Mouse (Mus musculus) CH12.LX (cell line): ENCODE data around the gene Dtx1. TPM values are rescaled to one million over a fixed set of nuclear protein-coding genes. Genes with fewer than 3 reads are reported as not detected.

Experiments
- DNase-seq: peaks from one replicate; pipeline ENCODE4 v3.0.0-alpha.2; 2013; ENCODE audit errors: extremely low read depth
- H3K27ac ChIP-seq: 2 replicates; pipeline ENCODE4 v1.5.1; 2012; ENCODE audit warnings: low read depth, mild to moderate bottlenecking, control low read depth, moderate library complexity; ENCODE audit not compliant: insufficient read depth
- H3K27me3 ChIP-seq: replicated peaks from 2 replicates; pipeline ENCODE3; 2012; ENCODE audit warnings: inconsistent platforms
- H3K36me3 ChIP-seq, 2 experiments: replicated peaks in 1 of 2; 2 replicates each; pipeline versions ENCODE3 to v1.6.1; 2012; ENCODE audit warnings: inconsistent platforms in 1 of 2, low read length in 1 of 2, mild to moderate bottlenecking in 1 of 2, mixed read lengths in 1 of 2, moderate library complexity in 1 of 2; ENCODE audit not compliant: control insufficient read depth in 1 of 2, insufficient read depth in 1 of 2
- H3K4me1 ChIP-seq, 2 experiments: 2 replicates each; pipeline ENCODE4 v1.6.1; 2012; ENCODE audit warnings: inconsistent platforms in 1 of 2, moderate library complexity in 1 of 2; ENCODE audit not compliant: insufficient read depth in 2 of 2, control insufficient read depth in 1 of 2
- H3K4me2 ChIP-seq: 2 replicates; pipeline ENCODE4 v1.6.1; 2012; ENCODE audit warnings: low read depth, mild to moderate bottlenecking, control low read depth; ENCODE audit not compliant: poor library complexity, insufficient read depth, severe bottlenecking
- H3K4me3 ChIP-seq, 3 experiments: fragments of 150-350 bp in 1 of 3; sonication (generic) in 1 of 3; replicated peaks in 1 of 3; 2 replicates each; pipeline versions ENCODE3 to v1.5.1; 2011 to 2012; ENCODE audit warnings: low read depth in 2 of 3, low read length in 2 of 3, mild to moderate bottlenecking in 2 of 3, moderate library complexity in 2 of 3, control low read depth in 1 of 3, improper control_type of control experiment in 1 of 3, inconsistent platforms in 1 of 3, mixed read lengths in 1 of 3; ENCODE audit not compliant: poor library complexity in 1 of 3
- H3K79me2 ChIP-seq: replicated peaks from 2 replicates; pipeline ENCODE4 v1.6.1; 2012; ENCODE audit warnings: mild to moderate bottlenecking, moderate library complexity; ENCODE audit not compliant: control insufficient read depth, poor library complexity, insufficient read depth, severe bottlenecking; ENCODE audit errors: extremely low read depth
- H3K9ac ChIP-seq: 2 replicates; pipeline ENCODE4 v1.6.1; 2012; ENCODE audit warnings: low read depth, mild to moderate bottlenecking, control low read depth, moderate library complexity; ENCODE audit not compliant: insufficient read depth
- H3K9me3 ChIP-seq: replicated peaks from 2 replicates; pipeline ENCODE3; 2012; ENCODE audit warnings: low read length, inconsistent platforms, mixed read lengths
- BHLHE40 ChIP-seq: IDR thresholded peaks from 2 replicates; pipeline ENCODE4 v1.6.1; 2011; ENCODE audit warnings: mild to moderate bottlenecking, low read depth, low read length, improper control_type of control experiment
- CHD1 ChIP-seq: IDR thresholded peaks from 2 replicates; pipeline ENCODE4 v1.6.1; 2012; ENCODE audit warnings: low read depth, low read length, improper control_type of control experiment, inconsistent platforms
- CHD2 ChIP-seq: IDR thresholded peaks from 2 replicates; pipeline ENCODE4 v1.6.1; 2011; ENCODE audit warnings: low read length, improper control_type of control experiment
- CTCF ChIP-seq, 2 experiments: IDR thresholded peaks in 1 of 2; conservative IDR thresholded peaks in 1 of 2; 2 replicates each; pipeline ENCODE4 v1.5.1; 2011 to 2012; ENCODE audit warnings: low read depth in 2 of 2, low read length in 2 of 2, improper control_type of control experiment in 1 of 2, inconsistent platforms in 1 of 2, mild to moderate bottlenecking in 1 of 2, moderate library complexity in 1 of 2
- E2F4 ChIP-seq: IDR thresholded peaks from 2 replicates; pipeline ENCODE4 v1.6.1; 2011; ENCODE audit warnings: low read depth, low read length, improper control_type of control experiment; ENCODE audit not compliant: insufficient replicate concordance
- ELF1 ChIP-seq: IDR thresholded peaks from 2 replicates; pipeline ENCODE4 v1.6.1; 2014; ENCODE audit warnings: low read depth, mild to moderate bottlenecking, inconsistent platforms, low read length, improper control_type of control experiment
- GABPA ChIP-seq: IDR thresholded peaks from 2 replicates; pipeline ENCODE4 v1.6.1; 2012; ENCODE audit warnings: low read depth, low read length, improper control_type of control experiment, inconsistent platforms; ENCODE audit not compliant: insufficient replicate concordance
- HCFC1 ChIP-seq: IDR thresholded peaks from 2 replicates; pipeline ENCODE4 v1.6.1; 2012; ENCODE audit warnings: low read depth, mild to moderate bottlenecking, inconsistent platforms, low read length, improper control_type of control experiment
- IRF4 ChIP-seq: IDR thresholded peaks from 2 replicates; pipeline ENCODE4 v1.6.1; 2014; ENCODE audit warnings: low read depth, mild to moderate bottlenecking, inconsistent platforms, low read length, improper control_type of control experiment
- JUND ChIP-seq: conservative IDR thresholded peaks from 2 replicates; pipeline ENCODE4 v1.6.1; 2011; ENCODE audit warnings: low read depth, low read length, improper control_type of control experiment
- KAT2A ChIP-seq: IDR thresholded peaks from 2 replicates; pipeline ENCODE4 v1.6.1; 2012; ENCODE audit warnings: low read length, improper control_type of control experiment, inconsistent platforms; ENCODE audit not compliant: insufficient replicate concordance
- MAFK ChIP-seq: IDR thresholded peaks from 2 replicates; pipeline ENCODE4 v1.6.1; 2011; ENCODE audit warnings: low read length, improper control_type of control experiment; ENCODE audit not compliant: insufficient replicate concordance
- MXI1 ChIP-seq: IDR thresholded peaks from 2 replicates; pipeline ENCODE4 v1.6.1; 2011; ENCODE audit warnings: mild to moderate bottlenecking, low read depth, low read length, improper control_type of control experiment
- MYC ChIP-seq: IDR thresholded peaks from 2 replicates; pipeline ENCODE4 v1.6.1; 2011; ENCODE audit warnings: low read depth, mild to moderate bottlenecking, improper control_type of control experiment, low read length
- NRF1 ChIP-seq: IDR thresholded peaks from 2 replicates; pipeline ENCODE4 v1.6.1; 2014; ENCODE audit warnings: low read depth, mild to moderate bottlenecking, inconsistent platforms, low read length, improper control_type of control experiment, moderate library complexity
- POLR2A ChIP-seq: IDR thresholded peaks from 2 replicates; pipeline ENCODE4 v1.6.1; 2011; ENCODE audit warnings: low read depth, mild to moderate bottlenecking, improper control_type of control experiment, low read length
- POLR2AphosphoS2 ChIP-seq: IDR thresholded peaks from 2 replicates; pipeline ENCODE4 v1.6.1; 2011; ENCODE audit warnings: low read depth, low read length, improper control_type of control experiment
- RAD21 ChIP-seq: IDR thresholded peaks from 2 replicates; pipeline ENCODE4 v1.6.1; 2011; ENCODE audit warnings: low read depth, mild to moderate bottlenecking, low read length, improper control_type of control experiment, moderate library complexity
- SMC3 ChIP-seq: IDR thresholded peaks from 2 replicates; pipeline ENCODE4 v1.6.1; 2011; ENCODE audit warnings: low read depth, low read length, improper control_type of control experiment
- TBP ChIP-seq: conservative IDR thresholded peaks from 2 replicates; pipeline ENCODE4 v1.6.1; 2011; ENCODE audit warnings: low read depth, low read length, improper control_type of control experiment
- TCF12 ChIP-seq: IDR thresholded peaks from 2 replicates; pipeline ENCODE4 v1.6.1; 2014; ENCODE audit warnings: low read depth, mild to moderate bottlenecking, inconsistent platforms, low read length, improper control_type of control experiment
- UBTF ChIP-seq: IDR thresholded peaks from 2 replicates; pipeline ENCODE4 v1.6.1; 2012; ENCODE audit warnings: low read depth, mild to moderate bottlenecking, inconsistent platforms, low read length, improper control_type of control experiment, moderate library complexity
- USF1 ChIP-seq: IDR thresholded peaks from 2 replicates; pipeline ENCODE4 v1.6.1; 2014; ENCODE audit warnings: low read depth, mild to moderate bottlenecking, inconsistent platforms, low read length, improper control_type of control experiment
- ZC3H11A ChIP-seq: IDR thresholded peaks from 2 replicates; pipeline ENCODE4 v1.6.1; 2012; ENCODE audit warnings: low read depth, mild to moderate bottlenecking, inconsistent platforms, low read length, improper control_type of control experiment
- ZMIZ1 ChIP-seq: IDR thresholded peaks from 2 replicates; pipeline ENCODE4 v1.6.1; 2012; ENCODE audit warnings: low read depth, mild to moderate bottlenecking, inconsistent platforms, low read length, improper control_type of control experiment
- ZNF384 ChIP-seq: IDR thresholded peaks from 2 replicates; pipeline ENCODE4 v1.6.1; 2012; ENCODE audit warnings: low read depth, low read length, improper control_type of control experiment, inconsistent platforms
- dilution Hi-C: fragments of 300-500 bp; cut with MboI; formaldehyde crosslinking; loops from 2 replicates; pipeline ENCODE4 v1.14.3; 2020; ENCODE audit warnings: low sequenced_read_pairs; ENCODE audit not compliant: extremely low pct_unique_long_range_greater_than_20kb, extremely low pct_ligation_motif_present
- in situ Hi-C: fragments of 300-500 bp; cut with MboI; formaldehyde crosslinking; loops from 3 replicates; pipeline ENCODE4 v1.14.3; 2019; ENCODE audit warnings: low sequenced_read_pairs, low pct_ligation_motif_present, low pct_unique_long_range_greater_than_20kb, mixed read lengths
- polyA plus RNA-seq: library from polyadenylated mRNA; unstranded; fragments of >175 nt; gene quantifications from 2 replicates; pipeline ENCODE4 v1.2.1, GENCODE M21; 2012; ENCODE audit warnings: low read depth; ENCODE audit not compliant: insufficient read length
- total RNA-seq, 2 experiments: library from RNA; depleted of rRNA; stranded (reverse); fragments of 300-350 nt in 1 of 2; fragments of >200 nt in 1 of 2; gene quantifications; 2 replicates each; pipeline ENCODE4 v1.2.3; 2012 to 2014

Dtx1 gene
- total and polyA plus RNA-seq, 3 experiments: 0.98 to 3.9 (median 2.1) TPM

DNA sequence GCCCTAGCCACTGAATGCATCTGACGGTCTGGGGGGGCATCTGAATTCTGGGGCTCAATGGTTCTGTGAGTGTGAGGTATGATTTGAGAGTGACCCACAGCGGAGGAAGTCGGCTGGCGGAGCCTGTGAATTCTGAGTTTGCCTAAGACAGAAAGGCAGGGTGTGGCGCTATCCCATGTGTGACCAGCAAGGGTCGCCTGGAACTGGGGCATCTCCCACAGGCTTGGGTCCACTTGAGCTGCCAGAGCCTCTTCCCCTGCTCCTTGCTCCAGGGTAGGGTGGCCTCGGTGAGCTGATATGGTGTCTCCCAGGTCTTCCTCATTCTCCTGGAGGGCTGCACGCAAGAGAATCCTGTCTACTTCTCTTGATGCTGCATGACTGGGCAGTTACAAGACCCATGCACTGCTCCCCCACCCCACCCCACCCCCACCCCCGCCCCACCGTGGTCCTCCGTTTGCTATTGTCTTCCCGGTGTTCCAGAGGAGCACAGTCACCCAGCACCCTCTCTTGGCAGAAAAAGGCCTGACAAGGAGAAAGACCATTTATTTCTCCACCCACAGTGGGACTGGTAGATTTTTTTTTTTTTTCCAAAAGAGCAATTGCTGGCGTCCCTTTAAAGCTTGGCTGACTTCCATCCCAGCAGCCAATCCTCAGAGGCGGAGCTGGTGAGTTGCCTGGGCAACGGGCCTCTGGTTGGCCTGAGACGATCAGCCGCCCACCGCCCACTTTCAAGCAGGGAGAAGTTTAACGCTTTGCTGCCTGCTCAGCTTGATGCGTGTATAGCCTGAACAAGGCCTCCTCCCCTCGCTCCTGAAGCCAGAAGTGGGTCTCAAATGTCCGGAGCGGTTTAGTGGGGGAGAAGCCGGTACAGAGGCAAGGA is 31.8 kb downstream of the Dtx1 start:
- in situ Hi-C loops: loop anchor here (5.0 kb wide), 1 partner anchor 32 kb away; the partner anchor contains the start of gene Dtx1
- dilution Hi-C loops: no loop called here
- Histone ChIP-seq H3K27me3 (no peaks in the 10 kb centered on the region), H3K79me2 (no peaks in the 10 kb centered on the region), H3K9me3 (peaks cover 6% of the 10 kb centered on the region), H3K4me2 (no peak overlapping the region), H3K4me1 (peaks cover 0 to 23% of the 10 kb centered on the region in 2 experiments; a peak in 2 of 4 replicates), H3K4me3 (no peak overlapping the region), H3K27ac (no peak overlapping the region), H3K9ac (no peak overlapping the region), H3K36me3 (peaks cover 28 to 61% of the 10 kb centered on the region in 2 experiments)
- no peak for TF ChIP-seq E2F4
- TF ChIP-seq MAFK: no peak
- no peak for TF ChIP-seq NRF1
- TF ChIP-seq JUND: no peak
- TF ChIP-seq UBTF: no peak
- no peak for TF ChIP-seq MXI1
- peak; percentile 78 for TF ChIP-seq RAD21
- no peak for TF ChIP-seq CHD1
- no peak for TF ChIP-seq TCF12
- TF ChIP-seq CTCF (conservative IDR thresholded peaks at IDR 0.05 in 1 of 2, IDR thresholded peaks at IDR 0.05 in 1 of 2; ENCODE audit: low read depth in 2 of 2, low read length in 2 of 2): peak; percentile 37 to 82; a peak in 3 of 4 replicates
- no peak for TF ChIP-seq ZNF384
- TF ChIP-seq POLR2A: no peak
- TF ChIP-seq POLR2AphosphoS2: no peak
- no peak for TF ChIP-seq ELF1
- TF ChIP-seq ZC3H11A: peak; percentile 72
- TF ChIP-seq IRF4: no peak
- TF ChIP-seq CHD2: no peak
- peak; percentile 95 for TF ChIP-seq SMC3
- no peak for TF ChIP-seq HCFC1
- no peak for TF ChIP-seq KAT2A
- no peak for TF ChIP-seq BHLHE40
- DNase-seq: no peak

DNA sequence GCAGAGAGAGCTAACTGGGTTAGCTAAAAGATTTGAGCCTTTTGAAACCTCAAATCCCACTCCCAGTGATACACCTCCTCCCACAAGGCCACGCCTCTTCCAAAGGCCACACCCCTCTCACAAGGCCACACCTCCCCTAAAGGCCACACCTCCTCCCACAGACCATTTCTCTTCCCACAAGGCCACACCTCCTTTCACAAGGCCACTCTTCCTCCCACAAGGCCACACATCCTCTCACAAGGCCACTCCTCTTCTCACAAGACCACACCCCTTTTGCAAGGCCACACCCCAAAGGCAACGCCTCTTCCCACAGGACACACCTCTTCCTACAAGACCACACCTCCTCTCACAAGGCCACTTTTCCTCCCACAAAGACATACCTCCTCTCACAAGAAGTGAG is 34.2 kb downstream of the Dtx1 start:
- H3K9ac ChIP-seq: no peak overlapping the region
- dilution Hi-C loops: no loop called here
- H3K4me3 ChIP-seq: no peak overlapping the region
- no peaks in the 10 kb centered on the region for H3K27me3 ChIP-seq
- in situ Hi-C loops: loop anchor here (5.0 kb wide), 1 partner anchor 35 kb away; the partner anchor contains the start of gene Dtx1
- peaks cover 33 to 80% of the 10 kb centered on the region in 2 experiments for H3K36me3 ChIP-seq
- H3K27ac ChIP-seq: no peak overlapping the region
- no peaks in the 10 kb centered on the region for H3K79me2 ChIP-seq
- no peak overlapping the region for H3K4me2 ChIP-seq
- TF ChIP-seq TBP (no peak), JUND (no peak), BHLHE40 (no peak), MYC (no peak), UBTF (no peak), CHD1 (no peak), NRF1 (no peak), SMC3 (no peak), MAFK (no peak), USF1 (no peak), GABPA (no peak), ZMIZ1 (no peak)
- peaks cover 0 to 31% of the 10 kb centered on the region in 2 experiments; a peak in 2 of 4 replicates for H3K4me1 ChIP-seq
- peak; percentile 71 for DNase-seq
- peaks cover 6% of the 10 kb centered on the region for H3K9me3 ChIP-seq
